Mouse (Mus musculus): ENCODE data around the gene Trim80.

- TF ChIP-seq POLR2A (IDR thresholded peaks at IDR 0.05; ENCODE audit: extremely low read depth, insufficient read depth, low read length) (no peak), CTCF (IDR thresholded peaks at IDR 0.05; ENCODE audit: low read depth, low read length) (no peak)
Observed at GRCm38 (mm10) chr11:115450176-115450575, 9.8 kb downstream of the Trim80 start.
